In the genomic region with DNA sequence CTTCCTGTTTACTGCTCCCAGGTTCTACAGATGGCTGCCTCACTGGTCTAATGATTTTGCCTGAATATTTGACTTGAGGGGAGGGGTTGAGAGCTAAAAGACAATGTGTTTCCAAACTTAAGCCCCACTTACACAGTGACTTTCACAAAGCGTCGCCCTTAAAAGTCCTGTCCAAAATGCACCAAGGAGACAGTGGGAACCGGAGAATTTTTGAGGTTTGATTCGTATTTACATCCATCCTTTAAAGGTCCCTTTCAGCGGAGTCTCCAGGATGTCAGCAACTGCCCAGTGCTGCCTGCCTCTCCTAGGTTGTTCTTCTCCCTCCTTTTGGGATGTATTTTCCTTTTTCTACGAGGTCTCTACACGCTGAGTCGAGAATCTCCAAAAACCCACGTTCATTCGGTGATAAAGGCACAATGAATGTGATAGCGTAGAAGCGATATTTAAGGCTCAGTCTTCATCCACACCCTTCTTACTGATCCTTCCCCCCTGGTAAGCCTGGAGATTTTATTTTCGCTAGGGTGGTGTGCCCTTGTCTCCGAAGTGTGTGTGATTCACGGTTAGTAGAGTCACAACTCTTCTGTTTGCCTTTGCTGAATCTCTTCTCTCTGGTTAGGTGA, we compare ENCODE assay signal across 8 mouse cellular contexts. TPM values are rescaled to one million over a fixed set of nuclear protein-coding genes. Genes with fewer than 3 reads are reported as not detected.
DNase-seq lines count a peak whose midpoint lies in the region; ATAC-seq and TF ChIP-seq lines count a peak whose summit lies in the region.

No protein-coding gene starts in this region.

- no peak for ATAC-seq in liver, postnatal 0 days
- ATAC-seq in embryonic facial prominence, embryonic 11.5 days (replicated peaks; ENCODE audit: insufficient number of reproducible peaks, low FRiP score, low TSS enrichment, low read depth) = no peak
- no peak for ATAC-seq in hindbrain, embryonic 11.5 days (ENCODE audit: low FRiP score)

- H3K9me3 ChIP-seq in liver, postnatal 0 days (ENCODE audit: low read length) = no peaks in the 10 kb centered on the region
- no peaks in the 10 kb centered on the region for H3K9me3 ChIP-seq in embryonic facial prominence, embryonic 11.5 days (replicated peaks; ENCODE audit: control insufficient read depth, low read length)
- H3K9me3 ChIP-seq in hindbrain, embryonic 11.5 days (ENCODE audit: control insufficient read depth, low read length) = no peaks in the 10 kb centered on the region

- peak overlapping the region; percentile 76 for H3K4me2 ChIP-seq in liver, postnatal 0 days (ENCODE audit: low read depth, low read length)
- peak overlapping the region; percentile 92 for H3K4me2 ChIP-seq in embryonic facial prominence, embryonic 11.5 days (ENCODE audit: low read depth, low read length)
- H3K4me2 ChIP-seq in hindbrain, embryonic 11.5 days (replicated peaks; ENCODE audit: low read depth, low read length) = peak overlapping the region; percentile 93; the same call in 1 of the 2 replicates

- H3K9ac ChIP-seq in liver, postnatal 0 days (replicated peaks) = no peak overlapping the region
- peak overlapping the region; percentile 86; the same call in 1 of the 2 replicates for H3K9ac ChIP-seq in embryonic facial prominence, embryonic 11.5 days (replicated peaks; ENCODE audit: low read length)
- no peak overlapping the region for H3K9ac ChIP-seq in hindbrain, embryonic 11.5 days (ENCODE audit: low read depth, low read length)

- no peaks in the 10 kb centered on the region for H3K36me3 ChIP-seq in liver, postnatal 0 days (replicated peaks; ENCODE audit: insufficient read depth, low read length)
- no peaks in the 10 kb centered on the region for H3K36me3 ChIP-seq in embryonic facial prominence, embryonic 11.5 days (replicated peaks; ENCODE audit: control insufficient read depth, insufficient read depth, low read depth, low read length)
- H3K36me3 ChIP-seq in hindbrain, embryonic 11.5 days (ENCODE audit: control insufficient read depth, insufficient read depth, low read length) = no peaks in the 10 kb centered on the region

- no peak for TF ChIP-seq EP300 in liver, postnatal 0 days (IDR thresholded peaks at IDR 0.05; ENCODE audit: low read depth)

- peaks cover 19% of the 10 kb centered on the region for H3K4me1 ChIP-seq in liver, postnatal 0 days (ENCODE audit: insufficient read depth)
- H3K4me1 ChIP-seq in embryonic facial prominence, embryonic 11.5 days (ENCODE audit: control insufficient read depth, insufficient read depth, low read length) = peaks cover 10% of the 10 kb centered on the region
- peaks cover 16% of the 10 kb centered on the region for H3K4me1 ChIP-seq in hindbrain, embryonic 11.5 days (replicated peaks; ENCODE audit: control insufficient read depth, insufficient read depth, low read length)

- no peak overlapping the region for H3K27ac ChIP-seq in liver, postnatal 0 days (ENCODE audit: low read depth)
- H3K27ac ChIP-seq in embryonic facial prominence, embryonic 11.5 days (replicated peaks; ENCODE audit: low read depth, low read length) = no peak overlapping the region
- no peak overlapping the region for H3K27ac ChIP-seq in hindbrain, embryonic 11.5 days (ENCODE audit: low read depth, low read length)

- whole genome bisulfite sequencing in liver, postnatal 0 days (ENCODE audit: insufficient replicate concordance) = 2% methylated on average over 15 of the region's 15 CpGs
- WGBS in embryonic facial prominence, embryonic 11.5 days = under 1% methylated on average over 15 of the region's 15 CpGs
- 1% methylated on average over 15 of the region's 15 CpGs for WGBS in hindbrain, embryonic 11.5 days

- peak overlapping the region; percentile 55 for H3K4me3 ChIP-seq in liver, postnatal 0 days (ENCODE audit: low read depth, low read length)
- peak overlapping the region; percentile 80 for H3K4me3 ChIP-seq in embryonic facial prominence, embryonic 11.5 days (ENCODE audit: low read depth, low read length)
- H3K4me3 ChIP-seq in hindbrain, embryonic 11.5 days (ENCODE audit: low read depth, low read length) = peak overlapping the region; percentile 56; the same call in 1 of the 2 replicates

- no peak for DNase-seq in liver, postnatal 0 days
- DNase-seq in liver = no peak
- no peak for DNase-seq in embryonic facial prominence, embryonic 11.5 days (ENCODE audit: low spot score)
- DNase-seq in hindbrain, embryonic 11.5 days (ENCODE audit: low spot score) = peak; percentile 61
- peak; percentile 50 for DNase-seq in naive thymus-derived CD4-positive, alpha-beta T cell, adult 2 months (ENCODE audit: low read depth)
- no peak for DNase-seq in adrenal gland, postnatal 25 days
- DNase-seq in frontal cortex, adult 2 months (ENCODE audit: extremely low spot score in 1 of 2, low spot score in 1 of 2) = no peak
- DNase-seq in urinary bladder, postnatal 36 days (ENCODE audit: low spot score in 2 of 2) = no peak

- no peak for TF ChIP-seq CTCF in liver, postnatal 0 days (IDR thresholded peaks at IDR 0.05; ENCODE audit: low read depth)

- peaks cover 92% of the 10 kb centered on the region for H3K27me3 ChIP-seq in liver, postnatal 0 days (ENCODE audit: insufficient read depth, low read length)
- H3K27me3 ChIP-seq in embryonic facial prominence, embryonic 11.5 days (ENCODE audit: control insufficient read depth, insufficient read depth, low read length) = peaks cover 7% of the 10 kb centered on the region
- H3K27me3 ChIP-seq in hindbrain, embryonic 11.5 days (ENCODE audit: control insufficient read depth, insufficient read depth, low read length) = peaks cover 40% of the 10 kb centered on the region

RNA-seq across cellular contexts. Expression of gene Lef1, which starts 1.1 kb away (rescaled TPM):
- polyA plus RNA-seq in liver, postnatal 0 days (2015; fragmentation: Nextera tagmentation; extraction: Ambion mirVana) = 2.0 and 2.2 TPM in 2 replicates
- polyA plus RNA-seq in embryonic facial prominence, embryonic 11.5 days (2014; fragmentation: Nextera tagmentation; extraction: Ambion mirVana) = 73.9 and 87.2 TPM in 2 replicates
- polyA plus RNA-seq in hindbrain, embryonic 11.5 days (2014; fragmentation: Nextera tagmentation; extraction: Ambion mirVana) = 24.1 and 24.6 TPM in 2 replicates
- total RNA-seq in adrenal gland, postnatal 25 days (2021) = 13.3 and 15.7 TPM in 2 replicates
- 10.6 and 12.0 TPM in 2 replicates for polyA plus RNA-seq in frontal cortex, adult 2 months (2012; rRNA removed)

Comparison
In these comparisons a context has a peak if more than half of its experiments do, and no peak if none do; other contexts are left out.
1. DNase-seq: peak in hindbrain, embryonic 11.5 days (single experiment) and naive thymus-derived CD4-positive, alpha-beta T cell, adult 2 months (single experiment); none in liver, postnatal 0 days (single experiment), liver (single experiment), embryonic facial prominence, embryonic 11.5 days (single experiment), adrenal gland, postnatal 25 days (single experiment), frontal cortex, adult 2 months (0 of 2) and urinary bladder, postnatal 36 days (0 of 2).
2. Peak in every context shown above with its lines, with median percentiles within 50 percentile points of each other: H3K4me2 ChIP-seq and H3K4me3 ChIP-seq.